Mouse (Mus musculus) liver, adult 2 months (tissue): ENCODE data around the gene Fam84a. TPM values are rescaled to one million over a fixed set of nuclear protein-coding genes. Genes with fewer than 3 reads are reported as not detected.

Source experiments
- DNase-seq: peaks from one replicate; pipeline ENCODE4 v3.0.0-alpha.2; 2011; ENCODE audit warnings: low read depth, low spot score; ENCODE audit errors: extremely low read depth
- H3K27ac ChIP-seq: fragments of 200-500 bp; replicated peaks from 2 replicates; pipeline ENCODE4 v1.5.1; 2012; ENCODE audit warnings: low read depth, mild to moderate bottlenecking, control low read depth, inconsistent platforms, low read length; ENCODE audit not compliant: insufficient read depth
- H3K27me3 ChIP-seq: fragments of 200-500 bp; 2 replicates; pipeline ENCODE4 v1.6.1; 2012; ENCODE audit warnings: mild to moderate bottlenecking, moderate library complexity, low read length, inconsistent platforms; ENCODE audit not compliant: control insufficient read depth, insufficient read depth
- H3K36me3 ChIP-seq: fragments of 200-500 bp; 2 replicates; pipeline ENCODE4 v1.6.1; 2012; ENCODE audit warnings: low read length, inconsistent platforms; ENCODE audit not compliant: control insufficient read depth, insufficient read depth
- H3K4me1 ChIP-seq: fragments of 200-500 bp; 2 replicates; pipeline ENCODE4 v1.6.1; 2011; ENCODE audit warnings: low read length; ENCODE audit not compliant: control insufficient read depth, insufficient read depth
- H3K4me3 ChIP-seq: fragments of 200-500 bp; 2 replicates; pipeline ENCODE4 v1.5.1; 2011; ENCODE audit warnings: low read depth, mild to moderate bottlenecking, control low read depth, low read length, moderate library complexity; ENCODE audit not compliant: insufficient read depth
- H3K79me2 ChIP-seq: fragments of 200-500 bp; 2 replicates; pipeline ENCODE4 v1.6.1; 2012; ENCODE audit warnings: inconsistent platforms, mild to moderate bottlenecking, low read length, moderate library complexity; ENCODE audit not compliant: control insufficient read depth, insufficient read depth
- H3K9ac ChIP-seq: fragments of 200-500 bp; 2 replicates; pipeline ENCODE4 v1.6.1; 2012; ENCODE audit warnings: low read depth, mild to moderate bottlenecking, control low read depth, inconsistent platforms, low read length
- CTCF ChIP-seq: fragments of 200-500 bp; IDR thresholded peaks from 2 replicates; pipeline ENCODE4 v1.5.1; 2011; ENCODE audit warnings: low read depth, low read length, control low read depth
- POLR2A ChIP-seq: fragments of 200-500 bp; IDR thresholded peaks from 2 replicates; pipeline ENCODE4 v1.6.1; 2011; ENCODE audit warnings: low read length, control low read depth; ENCODE audit not compliant: insufficient read depth; ENCODE audit errors: extremely low read depth
- WGBS: fragments of 180-500 bp; shearing (Covaris S2); methylation state at CpG from one replicate; pipeline ENCODE4 v1.1.7; 2018; 5-methylcytosine and 5-hydroxymethylcytosine counted together
- polyA plus RNA-seq: library from polyadenylated mRNA; depleted of rRNA; stranded (reverse); fragments of >200 nt; gene quantifications from 2 replicates; pipeline ENCODE4 v1.2.3, GENCODE M21; 2012; rRNA removed
- total RNA-seq: library from RNA; depleted of rRNA; stranded (reverse); fragments of >200 nt; gene quantifications from 2 replicates; pipeline ENCODE4 v1.2.3, GENCODE M21; 2014; rRNA removed

The Fam84a gene
- 1.2 and 1.6 TPM in 2 replicates for total RNA-seq
- polyA plus RNA-seq, result 0.67 and 1.0 TPM in 2 replicates

GRCm38 (mm10) chr12:14151921-14152320, at the start of gene Fam84a:
Fam84a (minus strand) TSS chr12:14152054.
- H3K79me2 ChIP-seq, result no peaks in the 10 kb centered on the region
- 0 out of 2 replicates have a peak, but pooled peaks cover 5% of the 10 kb centered on the region for H3K4me1 ChIP-seq
- H3K27me3 ChIP-seq, result peaks cover 6% of the 10 kb centered on the region; the same call in 1 of the 2 replicates
- peak within 1 kb of the TSS; percentile 16 for H3K9ac ChIP-seq
- TF ChIP-seq CTCF, result no peak
- peak; percentile 65; the same call in 1 of the 2 replicates for TF ChIP-seq POLR2A
- peak within 1 kb of the TSS; percentile 51 for H3K4me3 ChIP-seq
- WGBS, result under 1% methylated on average over 31 of the region's 31 CpGs
- no peak within 1 kb of the TSS for H3K27ac ChIP-seq
- peak; percentile 70 for DNase-seq
- no peaks in the 10 kb centered on the region for H3K36me3 ChIP-seq

DNA sequence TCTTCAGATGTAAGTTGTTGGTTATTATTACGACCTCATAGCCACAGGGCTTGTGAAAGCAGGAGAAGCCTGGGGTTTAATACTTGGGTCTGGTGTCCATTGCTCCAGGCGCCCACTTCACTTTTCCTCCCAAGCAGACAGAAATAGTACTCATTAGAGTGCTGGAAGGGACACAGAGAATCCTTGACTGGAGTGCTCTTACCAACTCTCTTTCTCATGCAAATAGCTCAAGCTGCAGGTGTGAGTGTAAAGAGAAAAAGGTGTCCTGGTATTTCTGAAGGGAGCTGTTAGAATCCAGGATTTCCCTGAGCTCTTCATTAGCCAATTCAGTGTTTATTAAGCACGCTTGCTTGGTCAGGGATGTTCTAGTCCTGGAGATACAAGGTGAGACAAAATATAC, 43.6 kb upstream of the Fam84a start:
- H3K27me3 ChIP-seq, result no peaks in the 10 kb centered on the region
- H3K79me2 ChIP-seq, result no peaks in the 10 kb centered on the region
- H3K4me1 ChIP-seq, result no peaks in the 10 kb centered on the region
- no peak overlapping the region for H3K27ac ChIP-seq
- 81% methylated on average over 3 of the region's 3 CpGs for WGBS
- TF ChIP-seq POLR2A (no peak), CTCF (no peak)
- H3K9ac ChIP-seq, result no peak overlapping the region
- no peak overlapping the region for H3K4me3 ChIP-seq
- no peaks in the 10 kb centered on the region for H3K36me3 ChIP-seq
- no peak for DNase-seq

DNA sequence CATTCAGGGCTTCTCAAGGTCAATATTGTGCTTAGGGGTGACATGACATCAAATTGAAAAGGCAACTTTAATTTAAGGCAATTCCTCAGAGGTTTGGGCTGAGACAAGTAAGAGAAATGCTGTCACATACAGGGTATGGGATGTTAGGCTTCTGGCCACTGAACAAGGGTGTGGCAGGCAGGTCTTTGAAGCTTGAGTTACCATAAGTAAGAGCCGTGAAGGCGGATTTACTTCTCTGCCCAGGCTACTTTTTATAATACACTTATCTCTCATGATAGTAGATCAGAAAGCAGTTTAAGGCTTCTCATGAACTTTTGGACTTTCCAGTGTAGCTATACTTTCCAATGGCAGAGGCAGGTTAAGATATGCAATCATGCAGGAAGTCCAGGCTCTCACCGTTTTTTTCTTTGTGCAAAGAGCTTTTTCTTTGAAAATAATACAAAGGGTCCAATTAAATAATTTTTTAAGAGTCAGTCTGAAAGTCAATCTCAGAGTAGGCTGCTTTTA, 34.9 kb upstream of the Fam84a start:
- H3K4me1 ChIP-seq, result no peaks in the 10 kb centered on the region
- H3K9ac ChIP-seq, result no peak overlapping the region
- TF ChIP-seq POLR2A (no peak), CTCF (no peak)
- WGBS, result 92% methylated on average over 3 of the region's 3 CpGs
- H3K27me3 ChIP-seq, result no peaks in the 10 kb centered on the region
- DNase-seq, result no peak
- H3K4me3 ChIP-seq, result no peak overlapping the region
- no peak overlapping the region for H3K27ac ChIP-seq
- no peaks in the 10 kb centered on the region for H3K79me2 ChIP-seq
- H3K36me3 ChIP-seq, result no peaks in the 10 kb centered on the region

DNA sequence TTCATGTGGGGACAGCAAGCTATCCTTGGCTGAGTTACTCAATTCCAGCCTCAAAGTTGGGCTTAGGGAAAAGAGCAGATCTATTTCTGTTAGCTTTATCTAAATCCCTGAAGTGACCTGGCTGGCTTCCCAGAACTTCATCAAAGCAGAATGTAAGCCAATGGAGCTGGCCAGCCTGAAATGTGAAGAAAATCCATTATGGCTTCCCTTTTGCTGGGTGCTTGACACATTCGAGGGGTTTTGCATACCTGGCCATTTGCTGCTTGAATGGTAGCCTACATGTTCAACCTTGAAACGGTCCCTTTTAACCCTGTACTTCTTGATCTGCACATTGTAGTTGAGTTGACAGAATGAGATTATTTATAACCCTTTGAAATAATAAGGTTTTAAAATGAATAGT, 13.9 kb upstream of the Fam84a start:
- DNase-seq, result peak; percentile 51
- WGBS, result 51% methylated on average over 2 of the region's 2 CpGs
- no peak overlapping the region for H3K4me3 ChIP-seq
- no peak for TF ChIP-seq POLR2A
- no peak for TF ChIP-seq CTCF
- H3K79me2 ChIP-seq, result no peaks in the 10 kb centered on the region
- no peak overlapping the region for H3K9ac ChIP-seq
- H3K4me1 ChIP-seq, result no peaks in the 10 kb centered on the region
- no peak overlapping the region for H3K27ac ChIP-seq
- H3K36me3 ChIP-seq, result no peaks in the 10 kb centered on the region
- no peaks in the 10 kb centered on the region for H3K27me3 ChIP-seq

- Histone ChIP-seq H3K4me1 (no peaks in the 10 kb centered on the region), H3K79me2 (no peaks in the 10 kb centered on the region), H3K9ac (no peak overlapping the region), H3K27ac (no peak overlapping the region), H3K36me3 (no peaks in the 10 kb centered on the region), H3K27me3 (no peaks in the 10 kb centered on the region), H3K4me3 (no peak overlapping the region)
- 90% methylated on average over 1 of the region's 1 CpGs for WGBS
- no peak for TF ChIP-seq POLR2A
- no peak for TF ChIP-seq CTCF
- DNase-seq, result no peak
Measured at GRCm38 (mm10) chr12:14164936-14165335, 13.1 kb upstream of the Fam84a start.

DNA sequence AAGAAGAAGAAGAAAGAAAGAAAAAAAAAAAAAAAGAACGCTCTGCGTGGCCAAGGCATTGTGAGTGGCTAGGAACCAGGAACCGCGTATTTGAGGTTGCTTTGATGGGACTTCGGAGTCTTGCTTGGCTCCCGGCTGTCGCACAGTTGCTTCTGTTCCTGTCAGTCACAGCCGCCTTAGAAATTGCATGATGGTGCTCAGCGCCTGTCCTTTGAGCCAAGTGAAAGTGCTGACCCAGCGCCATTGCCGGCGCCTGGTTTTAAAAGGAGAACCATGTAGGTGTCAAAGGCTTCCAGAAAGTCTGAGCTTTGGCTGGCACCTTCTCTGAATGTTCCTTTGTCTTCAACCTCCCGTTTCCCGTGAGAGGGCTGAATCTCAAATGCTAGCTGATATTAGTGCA, 572 bp upstream of the Fam84a start:
- Histone ChIP-seq H3K36me3 (no peaks in the 10 kb centered on the region), H3K9ac (no peak overlapping the region), H3K4me1 (0 out of 2 replicates have a peak, but pooled peaks cover 5% of the 10 kb centered on the region), H3K4me3 (peak overlapping the region; percentile 51; the same call in 1 of the 2 replicates), H3K79me2 (no peaks in the 10 kb centered on the region), H3K27me3 (peaks cover 6% of the 10 kb centered on the region; the same call in 1 of the 2 replicates), H3K27ac (no peak overlapping the region)
- TF ChIP-seq POLR2A, result no peak
- no peak for TF ChIP-seq CTCF
- 2% methylated on average over 14 of the region's 14 CpGs for WGBS
- DNase-seq, result peak; percentile 45
